Mouse (Mus musculus) mouse embryonic stem cell (cell line): ENCODE measurements around the gene Trp63.

Experiments
- in situ Hi-C, 2 experiments: fragments of 300-500 bp; cut with MboI; formaldehyde crosslinking; loops; 1 replicate in 1 of 2; 3 replicates in 1 of 2; pipeline ENCODE4 v1.14.3; 2019 to 2020; ENCODE audit warnings: low sequenced_read_pairs in 2 of 2, low pct_unique_long_range_greater_than_20kb in 1 of 2, mixed read lengths in 1 of 2; ENCODE audit not compliant: unreplicated experiment in 1 of 2

The Trp63 gene

DNA sequence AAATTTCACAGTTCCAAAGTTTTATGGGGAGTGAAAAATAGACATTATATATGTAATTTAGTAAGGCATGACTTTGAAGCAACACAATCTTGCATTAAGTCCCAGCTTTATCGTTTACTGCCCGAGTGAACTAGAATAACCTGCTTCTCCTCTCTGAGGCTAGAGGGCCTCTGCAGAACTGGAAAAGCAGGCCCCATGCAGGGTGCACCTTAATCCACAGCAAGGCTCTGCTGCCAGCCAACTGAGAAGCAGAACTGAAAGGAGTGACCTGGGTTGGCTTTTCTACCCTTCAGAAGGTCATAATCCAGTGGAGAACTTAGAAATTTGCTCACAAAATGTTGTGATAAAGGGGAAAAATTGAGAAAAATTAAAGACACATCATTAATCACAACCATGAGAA lies 74.5 kb downstream of the Trp63 start:
- in situ Hi-C loops = no loop called here

- in situ Hi-C loops = no loop called here
Observed at GRCm38 (mm10) chr16:25765549-25765948, 82.0 kb downstream of the Trp63 start.

- in situ Hi-C loops = no loop called here
Observed at GRCm38 (mm10) chr16:25774611-25775010, 91.0 kb downstream of the Trp63 start.

GRCm38 (mm10) chr16:25777501-25777900 lies 93.9 kb downstream of the Trp63 start:
- in situ Hi-C loops = no loop called here

DNA sequence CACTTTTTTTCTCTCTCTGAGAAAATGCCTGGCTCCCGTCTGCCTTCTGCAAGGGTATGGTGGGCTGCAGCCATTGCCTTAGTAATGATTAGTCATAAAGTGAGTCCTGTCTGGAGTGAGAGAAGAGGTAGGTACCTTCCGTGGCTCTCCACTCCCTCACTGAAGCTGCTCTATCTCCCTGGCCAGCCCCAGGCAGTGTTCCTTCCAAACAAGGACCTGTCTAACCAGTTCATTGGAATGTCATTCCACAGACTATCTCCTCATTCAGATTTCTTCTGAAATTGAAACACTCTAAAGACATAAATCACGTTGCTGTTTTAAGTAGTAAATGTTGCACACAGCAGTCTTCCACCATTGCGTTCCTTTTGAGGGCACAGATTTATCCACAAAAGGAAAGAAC lies 96.4 kb downstream of the Trp63 start:
- in situ Hi-C loops = no loop called here

GRCm38 (mm10) chr16:25784246-25784645 lies 100.7 kb downstream of the Trp63 start:
- in situ Hi-C loops = no loop called here

- in situ Hi-C loops = no loop called here
Observed at GRCm38 (mm10) chr16:25786457-25786856, 102.9 kb downstream of the Trp63 start.

DNA sequence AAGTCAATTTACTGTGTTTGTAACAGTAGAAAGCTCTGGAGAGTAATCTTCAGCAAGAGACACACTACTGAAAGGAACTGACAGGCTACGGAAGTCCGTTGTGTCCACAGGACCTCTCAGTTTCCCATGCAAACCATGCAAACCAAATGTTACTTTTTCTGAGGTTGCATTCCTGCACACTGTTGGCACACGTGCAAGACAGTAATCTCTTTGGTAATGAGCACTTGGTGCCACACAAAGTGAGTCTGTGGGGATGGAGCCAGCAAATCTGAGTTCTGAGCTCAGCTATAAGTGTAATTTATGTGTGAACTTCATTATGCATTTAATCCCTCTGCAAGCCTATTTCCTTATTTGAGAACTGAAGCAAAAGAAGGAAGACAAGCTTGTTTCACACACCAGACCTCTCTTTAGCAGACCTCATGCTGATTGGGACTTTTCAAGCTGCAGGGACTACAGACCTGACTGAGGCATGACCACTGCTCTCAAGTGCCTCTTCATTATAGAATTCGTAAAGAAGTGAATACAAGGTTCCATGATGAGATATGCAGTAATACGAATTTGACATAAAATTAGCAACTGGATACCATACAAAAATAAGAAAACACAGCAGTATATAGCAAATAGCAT lies 109.2 kb downstream of the Trp63 start:
- in situ Hi-C loops = no loop called here

- in situ Hi-C loops = no loop called here
Observed at GRCm38 (mm10) chr16:25797732-25798294, 114.2 kb downstream of the Trp63 start.

DNA sequence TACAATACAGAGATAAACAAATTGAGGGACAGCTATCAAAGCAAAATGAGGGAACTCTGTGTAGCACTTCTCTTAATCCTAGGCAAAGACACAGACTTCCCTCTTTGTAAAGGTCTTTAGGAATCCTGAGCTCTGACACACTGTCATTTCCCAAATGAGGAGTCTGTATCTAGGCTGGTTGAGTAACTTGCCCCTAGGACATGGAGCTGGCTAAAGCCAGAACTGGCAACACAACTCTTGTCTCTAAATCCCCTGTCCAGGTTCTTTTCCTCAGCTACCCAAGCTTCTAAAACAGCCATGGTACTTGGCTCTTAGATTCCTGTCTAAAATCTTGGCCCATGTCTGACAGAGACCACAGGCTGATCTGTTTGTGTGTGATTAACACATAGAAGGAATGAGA lies 116.1 kb downstream of the Trp63 start:
- in situ Hi-C loops = no loop called here

- in situ Hi-C loops = no loop called here
Observed at GRCm38 (mm10) chr16:25804955-25805354, 121.4 kb downstream of the Trp63 start.

GRCm38 (mm10) chr16:25807116-25807515 lies 123.6 kb downstream of the Trp63 start:
- in situ Hi-C loops = no loop called here

DNA sequence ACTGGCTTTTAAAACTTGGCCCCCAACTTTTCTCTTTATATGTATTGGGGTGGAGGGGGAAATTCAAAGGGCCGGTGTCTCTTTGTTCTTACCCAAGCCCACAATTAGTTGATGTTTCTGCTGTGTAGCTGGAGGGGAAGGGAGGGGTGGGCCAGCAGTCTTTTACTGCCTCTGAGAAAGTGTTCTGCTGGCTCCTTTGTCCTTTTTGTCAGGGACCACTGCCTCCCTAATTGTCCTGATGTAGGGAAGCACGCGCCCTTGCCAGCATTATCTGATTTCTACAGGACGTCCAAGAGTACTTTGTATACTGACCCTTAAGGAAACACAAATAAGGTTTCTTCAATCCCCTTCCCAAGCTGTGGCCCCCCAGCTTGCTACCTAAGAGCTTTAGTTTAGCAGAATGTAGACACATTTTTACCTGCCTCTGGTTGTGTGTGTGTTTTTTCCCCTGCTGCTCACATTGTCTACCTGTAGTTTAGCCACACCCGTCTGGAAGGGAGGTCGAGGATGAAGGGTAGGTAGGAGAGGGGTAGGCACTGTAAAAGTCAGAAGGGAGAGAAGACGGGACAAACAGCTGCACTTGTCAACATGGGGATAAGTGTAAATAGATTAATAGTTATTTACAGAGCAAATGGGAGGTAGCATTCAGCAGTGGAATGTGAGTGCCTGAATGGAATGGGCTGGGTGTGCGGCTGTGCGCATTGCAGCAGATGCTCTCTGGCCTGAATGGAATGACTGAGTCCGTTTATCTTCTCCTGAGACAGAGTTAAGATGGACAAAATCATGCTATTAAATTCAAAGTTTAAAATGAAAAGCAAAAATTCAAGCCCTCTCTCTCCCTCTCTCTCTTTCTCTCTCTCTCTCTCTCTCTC lies 134.4 kb downstream of the Trp63 start:
- in situ Hi-C loops = no loop called here

DNA sequence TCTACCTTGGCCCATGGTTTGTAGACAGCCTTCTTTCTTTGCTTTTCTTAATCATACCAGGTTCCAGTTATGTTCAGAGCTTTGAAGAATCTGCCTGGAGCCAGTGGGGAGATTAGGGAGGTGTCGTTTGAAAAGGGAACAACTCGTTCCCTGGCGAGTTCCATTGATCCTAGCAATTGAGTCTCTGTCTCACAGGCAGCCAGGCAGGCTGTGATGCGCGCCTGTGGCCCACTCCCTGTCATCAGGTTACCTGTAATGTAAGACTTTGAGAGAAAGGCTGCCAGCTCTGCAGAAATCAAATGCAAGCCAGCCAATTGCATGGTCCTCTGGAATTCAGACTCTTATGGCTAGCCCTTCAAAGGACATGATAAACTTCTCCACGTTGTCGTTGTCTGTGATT lies 142.5 kb downstream of the Trp63 start:
- in situ Hi-C loops = no loop called here

DNA sequence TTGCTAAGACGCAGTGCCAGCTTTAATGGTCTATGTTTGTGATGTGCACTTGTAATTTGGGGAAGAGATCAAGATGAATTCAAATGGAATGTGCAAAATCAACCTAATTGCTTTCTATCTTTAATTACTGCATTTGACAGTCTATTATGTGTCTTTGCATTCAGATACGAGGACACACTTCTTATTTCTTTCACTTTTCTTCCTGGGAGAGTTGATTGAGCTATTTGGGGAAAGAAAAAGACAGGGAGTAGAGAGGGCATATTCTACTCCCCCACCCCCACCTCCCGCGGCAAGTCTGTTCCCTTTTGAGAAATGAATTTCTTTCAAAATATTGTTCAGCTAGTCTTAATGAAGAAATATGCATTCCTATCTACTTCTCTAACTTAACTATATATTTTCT lies 149.0 kb downstream of the Trp63 start:
- in situ Hi-C loops = no loop called here

- in situ Hi-C loops = no loop called here
Observed at GRCm38 (mm10) chr16:25835301-25835700, 151.7 kb downstream of the Trp63 start.

DNA sequence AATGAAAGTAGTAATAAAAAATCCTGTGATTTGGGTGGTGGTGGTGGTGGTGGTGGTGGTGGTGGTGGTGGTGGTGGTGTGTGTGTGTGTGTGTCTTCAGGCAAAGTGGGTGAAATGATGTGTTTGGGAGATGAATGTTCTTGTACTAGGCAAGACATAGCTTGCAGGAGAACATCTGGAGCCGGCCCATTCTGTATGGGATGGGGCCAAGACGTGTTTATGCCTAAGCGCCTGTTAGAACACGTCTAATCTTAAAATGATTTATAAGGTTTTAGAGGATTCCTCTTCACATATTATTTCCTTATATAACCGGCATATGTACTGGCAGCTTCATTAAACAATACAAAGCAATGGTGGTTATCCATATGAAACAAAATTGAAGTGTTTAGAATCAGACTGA lies 152.2 kb downstream of the Trp63 start:
- in situ Hi-C loops = no loop called here

GRCm38 (mm10) chr16:25842996-25843395 lies 159.4 kb downstream of the Trp63 start:
- in situ Hi-C loops = no loop called here

- in situ Hi-C loops = no loop called here
Observed at GRCm38 (mm10) chr16:25843625-25844024, 160.1 kb downstream of the Trp63 start.

GRCm38 (mm10) chr16:25846611-25847010 lies 163.0 kb downstream of the Trp63 start:
- in situ Hi-C loops = no loop called here
